Mouse (Mus musculus): ENCODE data around the gene Ing2.

GRCm38 (mm10) chr8:47689704-47690326, 14.5 kb upstream of the Ing2 start:
- TF ChIP-seq CTCF (IDR thresholded peaks at IDR 0.05) (peak; percentile 48), EP300 (IDR thresholded peaks at IDR 0.05) (no peak)

Data from lung, postnatal 0 days (tissue).